Mouse (Mus musculus) stomach, postnatal 0 days (tissue): ENCODE measurements around the gene Stk10.

Source experiments
- CTCF ChIP-seq: IDR thresholded peaks from 2 replicates; pipeline ENCODE4 v1.5.1; 2016; ENCODE audit warnings: antibody characterized with exemption, low read depth, mild to moderate bottlenecking, moderate library complexity
- EP300 ChIP-seq: optimal IDR thresholded peaks from 2 replicates; pipeline ENCODE3; 2016; ENCODE audit warnings: antibody characterized with exemption

DNA sequence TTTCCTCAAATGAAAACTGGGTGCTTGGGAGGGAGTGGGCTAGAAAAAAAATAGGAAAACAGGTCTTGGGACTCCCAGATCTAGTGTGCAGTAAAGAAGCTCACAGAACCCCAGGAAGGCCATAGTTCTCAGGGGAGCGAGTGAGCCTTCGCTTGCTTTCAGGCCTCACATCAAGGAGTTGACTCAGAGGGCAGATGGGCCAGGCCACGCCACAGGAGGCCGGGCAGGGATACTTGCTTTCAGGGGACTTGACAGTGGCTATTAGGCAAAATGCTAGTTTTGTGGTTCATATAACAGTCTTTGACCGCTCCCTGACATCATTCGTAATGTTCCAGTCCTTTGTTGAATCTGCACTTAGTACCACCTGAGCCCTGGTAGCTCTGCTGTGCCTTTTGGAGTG is 90.8 kb downstream of the Stk10 start:
- TF ChIP-seq CTCF: no peak
- TF ChIP-seq EP300: no peak
